Mouse (Mus musculus) neural tube, embryonic 11.5 days (tissue): ENCODE results near the gene Wipf2. TPM values are rescaled to one million over a fixed set of nuclear protein-coding genes. Genes with fewer than 3 reads are reported as not detected.
A peak's percentile ranks its signal among the peaks of the same experiment; 100 is the strongest.

ENCODE experiments used
- ATAC-seq: fragments of 200-750 bp; cut with Nextera tagmentation; 2 replicates; pipeline ENCODE4 v1.8.0; 2017; ENCODE audit warnings: moderate number of reproducible peaks, mild to moderate bottlenecking, moderate TSS enrichment, moderate library complexity; ENCODE audit not compliant: insufficient read depth, low FRiP score, low TSS enrichment
- DNase-seq: peaks from one replicate; pipeline ENCODE4 v3.0.0-alpha.2; 2015; ENCODE audit warnings: low spot score
- H3K27ac ChIP-seq: fragments of 300-500 bp; sonication (generic); 2 replicates; pipeline ENCODE4 v1.5.1; 2014; ENCODE audit warnings: low read depth, mild to moderate bottlenecking, low read length
- H3K27me3 ChIP-seq: fragments of 300-500 bp; sonication (generic); 2 replicates; pipeline ENCODE4 v1.6.1; 2014; ENCODE audit warnings: mild to moderate bottlenecking, low read length, mixed read lengths; ENCODE audit not compliant: control insufficient read depth, insufficient read depth
- H3K36me3 ChIP-seq: fragments of 300-500 bp; sonication (generic); 2 replicates; pipeline ENCODE4 v1.6.1; 2014; ENCODE audit warnings: mild to moderate bottlenecking, low read length, moderate library complexity, mixed read lengths; ENCODE audit not compliant: control insufficient read depth, insufficient read depth
- H3K4me1 ChIP-seq: fragments of 300-500 bp; sonication (generic); 2 replicates; pipeline ENCODE4 v1.6.1; 2014; ENCODE audit warnings: low read length, mixed read lengths; ENCODE audit not compliant: control insufficient read depth, insufficient read depth
- H3K4me2 ChIP-seq: fragments of 300-500 bp; sonication (generic); 2 replicates; pipeline ENCODE4 v1.6.1; 2014; ENCODE audit warnings: low read depth, mild to moderate bottlenecking, moderate library complexity
- H3K4me3 ChIP-seq: fragments of 300-500 bp; sonication (generic); 2 replicates; pipeline ENCODE4 v1.5.1; 2014; ENCODE audit warnings: low read depth, low read length
- H3K9ac ChIP-seq: fragments of 300-500 bp; sonication (generic); 2 replicates; pipeline ENCODE4 v1.6.1; 2014; ENCODE audit warnings: mild to moderate bottlenecking, low read length
- H3K9me3 ChIP-seq: fragments of 300-500 bp; sonication (generic); 2 replicates; pipeline ENCODE4 v1.6.1; 2016; ENCODE audit warnings: low read length; ENCODE audit not compliant: control insufficient read depth
- WGBS: fragments of 180-500 bp; shearing (Covaris S2); extraction: QIAGEN DNeasy Blood & Tissue Kit; methylation state at CpG from one replicate; pipeline ENCODE4 v1.1.7; 2014; 5-methylcytosine and 5-hydroxymethylcytosine counted together
- polyA plus RNA-seq: library from polyadenylated mRNA; unstranded; fragments of >200 nt; fragmentation: Nextera tagmentation; extraction: Ambion mirVana; gene quantifications from 2 replicates; pipeline ENCODE4 v1.2.1, GENCODE M21; 2014

The Wipf2 gene
- polyA plus RNA-seq, 1 experiment from 2014 or later, result 5.6 TPM

GRCm38 (mm10) chr11:98938701-98939083, 75.3 kb downstream of the Wipf2 start:
- H3K4me2 ChIP-seq, result peak overlapping the region; percentile 71

GRCm38 (mm10) chr11:98939084-98939952, 75.9 kb downstream of the Wipf2 start:
- Histone ChIP-seq H3K9ac (peak overlapping the region; percentile 35), H3K27ac (no peak overlapping the region), H3K4me2 (peak overlapping the region; percentile 71), H3K36me3 (no peaks in the 10 kb centered on the region), H3K9me3 (no peaks in the 10 kb centered on the region), H3K4me3 (peak overlapping the region; percentile 57; the same call in 1 of the 2 replicates), H3K4me1 (peaks cover 67% of the 10 kb centered on the region), H3K27me3 (no peaks in the 10 kb centered on the region)
- no peak for DNase-seq
- WGBS, result 54% methylated on average over 15 of the region's 15 CpGs
- ATAC-seq, result no peak

More at GRCm38 (mm10) chr11:98938701-98939083, 75.3 kb downstream of the Wipf2 start:
- Histone ChIP-seq H3K4me3 (peak overlapping the region; percentile 57), H3K9me3 (no peaks in the 10 kb centered on the region), H3K27ac (no peak overlapping the region), H3K9ac (peak overlapping the region; percentile 67), H3K36me3 (no peaks in the 10 kb centered on the region), H3K27me3 (no peaks in the 10 kb centered on the region), H3K4me1 (peaks cover 63% of the 10 kb centered on the region)
- ATAC-seq (no peak), DNase-seq (no peak)
- 42% methylated on average over 7 of the region's 7 CpGs for WGBS

GRCm38 (mm10) chr11:98939953-98940641, 76.7 kb downstream of the Wipf2 start:
- Histone ChIP-seq H3K9me3 (no peaks in the 10 kb centered on the region), H3K36me3 (no peaks in the 10 kb centered on the region), H3K27me3 (no peaks in the 10 kb centered on the region), H3K4me2 (peak overlapping the region; percentile 71), H3K9ac (peak overlapping the region; percentile 44), H3K27ac (0 out of 2 replicates have a peak overlapping the region, but pooled peaks have one; percentile 44), H3K4me1 (peaks cover 73% of the 10 kb centered on the region), H3K4me3 (peak overlapping the region; percentile 16)
- DNase-seq (no peak), ATAC-seq (no peak)
- WGBS, result 56% methylated on average over 11 of the region's 11 CpGs

- peaks cover 73% of the 10 kb centered on the region for H3K4me1 ChIP-seq
- no peak for ATAC-seq
Measured at GRCm38 (mm10) chr11:98940776-98941175, 77.3 kb downstream of the Wipf2 start.

GRCm38 (mm10) chr11:98941341-98941825, 77.9 kb downstream of the Wipf2 start:
- WGBS, result 3% methylated on average over 12 of the region's 12 CpGs
- Histone ChIP-seq H3K9ac (peak overlapping the region; percentile 15), H3K9me3 (no peaks in the 10 kb centered on the region), H3K36me3 (no peaks in the 10 kb centered on the region), H3K4me2 (peak overlapping the region; percentile 71), H3K4me3 (peak overlapping the region; percentile 25), H3K27ac (peak overlapping the region; percentile 72), H3K4me1 (peaks cover 67% of the 10 kb centered on the region), H3K27me3 (no peaks in the 10 kb centered on the region)
- ATAC-seq, result no peak
- peak; percentile 12 for DNase-seq

More at GRCm38 (mm10) chr11:98940776-98941175, 77.3 kb downstream of the Wipf2 start:
- H3K27me3 ChIP-seq, result no peaks in the 10 kb centered on the region
- 0 out of 2 replicates have a peak overlapping the region, but pooled peaks have one; percentile 44 for H3K27ac ChIP-seq
- no peak overlapping the region; the same call in 1 of the 2 replicates for H3K9ac ChIP-seq
- peak overlapping the region; percentile 71 for H3K4me2 ChIP-seq
- peak overlapping the region; percentile 25 for H3K4me3 ChIP-seq
- peak; percentile 14 for DNase-seq
- 51% methylated on average over 3 of the region's 3 CpGs for WGBS
- H3K9me3 ChIP-seq, result no peaks in the 10 kb centered on the region
- H3K36me3 ChIP-seq, result no peaks in the 10 kb centered on the region

GRCm38 (mm10) chr11:98941826-98942550, 78.5 kb downstream of the Wipf2 start:
- peak overlapping the region; percentile 72 for H3K27ac ChIP-seq
- peaks cover 61% of the 10 kb centered on the region for H3K4me1 ChIP-seq
- DNase-seq (peak; percentile 83), ATAC-seq (peak; percentile 56)
- no peaks in the 10 kb centered on the region for H3K36me3 ChIP-seq
- H3K27me3 ChIP-seq, result no peaks in the 10 kb centered on the region
- WGBS, result 6% methylated on average over 13 of the region's 15 CpGs
- peak overlapping the region; percentile 25 for H3K4me3 ChIP-seq
- peak overlapping the region; percentile 71 for H3K4me2 ChIP-seq
- no peaks in the 10 kb centered on the region for H3K9me3 ChIP-seq
- H3K9ac ChIP-seq, result peak overlapping the region; percentile 15

GRCm38 (mm10) chr11:98942555-98942922, 79.1 kb downstream of the Wipf2 start:
- no peaks in the 10 kb centered on the region for H3K27me3 ChIP-seq
- no peaks in the 10 kb centered on the region for H3K9me3 ChIP-seq
- peaks cover 66% of the 10 kb centered on the region for H3K4me1 ChIP-seq
- H3K36me3 ChIP-seq, result no peaks in the 10 kb centered on the region
- peak overlapping the region; percentile 15; the same call in 1 of the 2 replicates for H3K9ac ChIP-seq
- 52% methylated on average over 3 of the region's 3 CpGs for WGBS
- peak overlapping the region; percentile 71 for H3K4me2 ChIP-seq
- peak overlapping the region; percentile 72 for H3K27ac ChIP-seq
- H3K4me3 ChIP-seq, result peak overlapping the region; percentile 25; the same call in 1 of the 2 replicates
- no peak for DNase-seq
- no peak for ATAC-seq
